Mouse (Mus musculus) left cerebral cortex, postnatal 10 days (tissue): ENCODE results near the gene Phldb1. TPM values are rescaled to one million over a fixed set of nuclear protein-coding genes. Genes with fewer than 3 reads are reported as not detected.

ENCODE experiments used
- DNase-seq, 2 experiments: peaks; one replicate each; pipeline ENCODE4 v3.0.0; 2021 to 2022; ENCODE audit warnings: low spot score in 2 of 2, mixed read lengths in 1 of 2; ENCODE audit errors: extremely low spot score in 1 of 2
- intact Hi-C: fragments of 180-260 bp; cut with DNase I; formaldehyde crosslinking; loops from one replicate; pipeline ENCODE4 v1.15.1; 2025
- total RNA-seq, 2 experiments: library from RNA; stranded (reverse); gene quantifications; 2 replicates each; pipeline ENCODE4 v1.2.3; 2021

Phldb1 gene
- total RNA-seq, 2 experiments from 2014 or later: 82.6 to 89.0 TPM

GRCm38 (mm10) chr9:44679565-44679964 lies 55.4 kb downstream of the Phldb1 start:
- intact Hi-C loops: no loop called here
- no peak for DNase-seq

- DNase-seq: no peak
- intact Hi-C loops: no loop called here
These were observed 56.6 kb downstream of the Phldb1 start for GRCm38 (mm10) chr9:44678288-44678871.

GRCm38 (mm10) chr9:44673005-44673404 lies 62.0 kb downstream of the Phldb1 start, which contains the start of gene Treh:
Gene Treh, plus strand, starts transcription at chr9:44673233.
- DNase-seq: no peak
- intact Hi-C loops: no loop called here

DNA sequence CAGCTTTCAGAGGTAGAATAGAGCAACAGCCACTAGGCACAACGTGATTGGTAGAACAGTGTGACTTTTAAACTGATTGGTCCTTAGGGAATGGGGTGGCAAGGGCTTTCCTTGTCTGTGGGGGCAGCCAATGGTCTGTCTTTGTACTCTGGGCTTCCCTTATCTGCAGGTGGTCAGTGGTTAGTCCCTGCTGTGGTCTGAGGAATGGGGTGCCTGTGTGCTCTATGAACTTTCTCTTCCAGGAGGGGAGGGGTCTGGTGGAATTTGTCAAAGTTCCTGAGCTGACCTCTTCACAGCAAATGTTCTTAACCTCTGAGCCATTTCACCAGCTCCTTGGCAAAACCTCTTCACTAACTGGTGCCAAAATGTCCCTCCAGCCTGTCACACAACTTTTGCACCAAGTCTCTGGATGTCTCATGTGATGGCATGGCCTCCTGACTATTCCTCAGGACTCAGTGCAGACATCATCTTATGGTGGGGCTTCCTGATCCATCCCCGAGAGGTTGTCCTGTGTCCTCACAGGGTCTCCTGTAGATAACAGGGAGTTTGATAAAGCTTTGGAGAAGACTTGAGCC lies 62.6 kb downstream of the Phldb1 start:
- DNase-seq: no peak
- intact Hi-C loops: no loop called here

GRCm38 (mm10) chr9:44671416-44671815 lies 63.6 kb downstream of the Phldb1 start:
- no peak for DNase-seq
- intact Hi-C loops: no loop called here

DNA sequence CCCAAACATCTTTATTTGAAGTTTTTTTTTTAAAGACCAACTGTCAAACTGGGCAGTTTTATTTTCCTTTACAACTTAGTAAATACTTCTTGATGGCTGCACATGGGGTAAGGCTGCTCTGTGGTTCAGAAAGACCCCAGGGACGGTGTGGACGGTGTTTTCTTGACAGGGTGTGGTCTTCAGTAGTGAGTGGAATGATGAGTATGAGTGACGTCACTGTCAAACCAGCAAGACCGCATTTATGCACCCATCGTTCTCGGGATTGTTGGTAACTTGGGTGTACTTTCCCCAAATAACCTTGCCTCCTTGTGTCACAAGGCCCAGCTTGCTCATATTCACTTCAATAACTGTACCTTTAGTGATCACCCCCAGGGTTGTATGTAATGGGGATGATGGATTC lies 71.3 kb downstream of the Phldb1 start:
- intact Hi-C loops: no loop called here
- no peak for DNase-seq

GRCm38 (mm10) chr9:44655098-44656066 lies 79.6 kb downstream of the Phldb1 start:
- DNase-seq: peak; percentile 53 to 70

DNA sequence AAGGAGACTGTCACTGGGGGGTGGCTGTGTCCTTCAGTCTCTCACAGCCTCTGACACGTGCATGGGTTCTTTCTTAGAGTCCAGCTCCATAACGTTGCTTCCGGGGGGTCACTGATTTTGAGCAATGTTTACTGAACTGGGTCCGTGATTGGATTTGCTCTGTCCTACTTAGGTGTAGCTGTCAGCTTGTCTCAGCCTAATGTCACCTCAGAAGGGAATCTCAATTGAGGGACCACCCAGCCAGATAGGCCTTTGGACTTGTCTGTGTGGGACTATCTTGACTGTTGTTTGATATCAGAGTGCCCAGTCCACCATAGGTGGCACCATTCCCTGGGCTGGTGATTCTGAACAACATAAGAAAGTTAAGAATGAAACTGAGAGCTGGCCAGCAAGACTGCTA lies 81.1 kb downstream of the Phldb1 start:
- intact Hi-C loops: loop anchor here (5.0 kb wide), 1 partner anchor 33 kb away; no protein-coding TSS in a partner anchor
- no peak for DNase-seq

More at GRCm38 (mm10) chr9:44655098-44656066, 79.6 kb downstream of the Phldb1 start:
- intact Hi-C loops: loop anchor here (5.0 kb wide), 1 partner anchor 82 kb away; the partner anchor contains the start of gene Phldb1

GRCm38 (mm10) chr9:44652027-44652426 lies 83.0 kb downstream of the Phldb1 start:
- DNase-seq: peak; percentile 38 to 80
- intact Hi-C loops: loop anchor here (1.0 to 5.0 kb wide), 2 partner anchors 35 to 198 kb away; partner anchors contain the start of gene Upk2

GRCm38 (mm10) chr9:44648881-44649281 lies 86.1 kb downstream of the Phldb1 start:
- intact Hi-C loops: no loop called here

GRCm38 (mm10) chr9:44647656-44648055 lies 87.3 kb downstream of the Phldb1 start:
- intact Hi-C loops: no loop called here
- DNase-seq: no peak

More at GRCm38 (mm10) chr9:44648881-44649281, 86.1 kb downstream of the Phldb1 start:
- no peak for DNase-seq

DNA sequence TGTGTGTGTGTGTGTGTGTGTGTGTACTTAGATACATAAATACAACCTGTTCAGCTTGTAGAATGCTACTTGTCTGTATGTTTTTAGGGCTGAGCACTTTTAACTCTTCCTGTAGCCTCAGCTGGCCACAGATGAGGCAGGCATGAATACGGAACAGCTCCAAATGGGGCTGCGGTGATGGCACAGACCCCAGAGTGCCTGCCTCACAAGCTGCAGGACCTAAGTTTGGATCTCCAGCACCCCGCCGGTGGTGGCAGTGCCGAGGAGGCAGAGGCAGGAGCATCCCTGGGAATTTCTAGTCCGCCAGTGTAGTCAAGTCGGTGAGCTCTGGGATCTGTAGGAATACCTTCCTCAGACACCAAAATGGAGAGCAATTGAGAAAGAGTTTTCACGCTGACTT lies 88.0 kb downstream of the Phldb1 start:
- DNase-seq: no peak
- intact Hi-C loops: no loop called here

DNA sequence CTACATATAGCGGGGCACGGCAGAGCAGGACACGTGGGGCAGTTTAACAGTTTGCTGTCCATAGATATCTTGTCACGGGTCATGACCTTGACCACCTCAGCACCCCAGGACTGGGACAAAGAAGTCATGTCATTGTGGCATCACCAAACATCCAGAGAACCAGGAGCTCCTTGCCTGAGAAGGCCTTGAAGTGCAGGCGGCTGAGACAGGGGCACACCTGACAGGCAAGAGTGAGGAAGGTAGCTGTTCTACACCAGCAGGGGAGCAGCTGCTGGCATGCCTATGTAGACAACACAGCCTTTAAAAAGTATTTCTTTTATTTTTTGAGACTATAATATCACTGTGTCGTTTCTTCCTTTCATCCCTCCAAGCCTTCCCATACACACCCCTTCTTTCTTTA lies 88.6 kb downstream of the Phldb1 start:
- intact Hi-C loops: no loop called here
- DNase-seq: no peak

GRCm38 (mm10) chr9:44645924-44646323 lies 89.1 kb downstream of the Phldb1 start:
- intact Hi-C loops: no loop called here
- DNase-seq: peak in 1 of 2 experiments; percentile 45

DNA sequence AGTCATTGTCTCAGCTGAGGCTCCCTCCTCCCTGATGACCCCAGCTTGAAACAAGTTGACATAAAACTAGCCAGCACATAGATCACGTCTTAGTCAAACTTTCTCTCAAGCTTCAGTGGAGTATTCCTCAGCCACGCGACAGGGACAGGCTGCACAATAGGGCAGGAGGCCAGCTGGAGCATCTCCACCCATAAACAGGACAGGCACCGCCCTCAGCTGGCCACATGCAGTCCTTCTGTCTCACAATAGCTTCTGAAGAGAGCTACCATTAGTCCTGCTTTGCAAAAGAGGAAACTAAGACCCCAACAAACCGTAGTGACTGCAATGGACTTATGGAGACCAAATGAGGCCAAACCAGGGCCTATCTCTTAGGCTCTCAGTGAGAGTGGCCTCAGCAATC lies 89.5 kb downstream of the Phldb1 start:
- intact Hi-C loops: no loop called here
- peak in 1 of 2 experiments; percentile 69 for DNase-seq

GRCm38 (mm10) chr9:44644186-44644585 lies 90.8 kb downstream of the Phldb1 start:
- intact Hi-C loops: no loop called here
- DNase-seq: no peak

DNA sequence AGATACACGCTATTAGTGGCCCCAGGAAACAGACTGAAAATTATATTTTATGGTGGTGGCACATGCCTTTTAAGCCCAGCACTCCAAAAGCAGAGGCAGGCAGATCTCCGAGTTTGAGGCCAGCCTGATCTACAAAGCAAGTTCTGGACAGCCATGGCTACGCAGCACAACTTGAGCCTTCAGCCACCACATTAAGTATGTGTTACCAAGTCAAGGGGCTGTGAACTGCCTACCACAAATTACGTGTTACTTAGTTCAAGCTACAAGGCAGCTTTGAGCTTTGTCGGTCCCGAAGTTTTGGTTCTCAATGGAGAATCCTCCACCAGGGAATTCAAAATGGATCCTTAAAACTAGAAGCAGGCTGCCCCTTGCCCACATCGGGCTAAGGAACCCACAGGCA lies 91.9 kb downstream of the Phldb1 start:
- intact Hi-C loops: no loop called here
- DNase-seq: no peak

GRCm38 (mm10) chr9:44641616-44642015 lies 93.4 kb downstream of the Phldb1 start:
- intact Hi-C loops: no loop called here
- DNase-seq: no peak

DNA sequence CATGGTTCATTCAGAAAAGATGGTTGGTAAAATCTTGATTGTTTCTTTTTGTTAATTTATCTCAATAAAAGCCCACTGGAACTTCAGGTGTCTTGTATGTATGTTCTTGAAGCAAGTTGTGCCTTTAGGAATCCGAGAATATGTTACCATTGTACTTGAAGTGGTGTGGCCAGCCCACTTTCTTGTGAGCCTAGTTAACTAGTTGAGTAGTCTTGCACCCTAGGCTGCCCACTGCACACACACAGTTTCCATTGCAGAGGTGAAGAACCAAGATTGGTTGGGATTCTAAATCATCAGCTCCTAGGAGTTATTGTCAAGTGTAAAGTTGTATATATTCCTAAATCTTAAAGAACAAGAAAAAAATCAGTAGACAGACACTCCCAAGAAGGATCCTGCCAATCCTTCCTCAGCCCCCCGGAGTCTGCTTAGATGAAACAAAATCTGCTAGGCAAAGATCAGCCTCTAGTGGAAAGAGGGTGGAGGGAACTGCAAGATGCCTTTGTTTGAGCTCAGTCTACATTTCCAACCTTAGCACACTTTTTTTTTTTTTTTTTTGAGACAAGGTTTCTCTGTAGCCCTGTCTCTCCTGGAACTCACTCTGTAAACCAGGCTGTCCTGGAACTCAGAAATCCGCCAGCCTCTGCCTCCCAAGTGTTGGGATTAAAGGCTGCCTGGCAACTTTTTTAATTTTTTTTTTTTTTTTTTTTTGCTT lies 94.2 kb downstream of the Phldb1 start:
- no peak for DNase-seq
- intact Hi-C loops: no loop called here
